Mouse (Mus musculus) regulatory T cell (primary cell): ENCODE measurements around the gene Igf1r.

Experiments used
- in situ Hi-C: fragments of 300-600 bp; cut with MboI, MseI; formaldehyde crosslinking; loops from one replicate; pipeline ENCODE4 v1.15.1; 2025; ENCODE audit warnings: high pct_unique_total_duplicates

The Igf1r gene

GRCm38 (mm10) chr7:67952777-67953700, at the start of gene Igf1r:
Igf1r (plus strand) TSS chr7:67952827.
- in situ Hi-C loops, result loop anchor here (5.0 to 10.0 kb wide), 2 partner anchors 151 to 322 kb away; partner anchors contain the start of gene Fam169b

GRCm38 (mm10) chr7:67906358-67906757, 46.3 kb upstream of the Igf1r start:
- in situ Hi-C loops, result no loop called here

GRCm38 (mm10) chr7:67907786-67908400, 44.7 kb upstream of the Igf1r start:
- in situ Hi-C loops, result no loop called here

DNA sequence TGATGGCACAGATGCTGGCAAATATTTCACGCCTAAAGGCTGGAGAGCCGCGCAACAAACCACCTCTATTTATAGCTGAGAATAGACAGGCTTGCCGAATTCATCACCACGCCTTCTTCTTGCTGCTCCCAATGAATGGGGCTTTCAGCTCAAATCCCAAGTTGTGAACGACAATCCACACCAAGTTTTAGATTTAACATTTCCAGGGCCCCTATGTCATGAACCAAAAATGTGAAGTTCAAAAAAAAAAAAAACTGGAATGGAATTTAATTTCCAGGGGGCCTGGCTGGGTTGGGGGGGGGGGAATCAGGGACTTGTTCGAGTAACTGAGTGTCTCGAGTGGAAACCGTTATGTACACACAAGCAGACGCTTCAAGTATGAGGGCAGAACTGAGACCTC, 42.1 kb upstream of the Igf1r start:
- in situ Hi-C loops, result no loop called here

- in situ Hi-C loops, result no loop called here
Observed at GRCm38 (mm10) chr7:67910947-67911346, 41.7 kb upstream of the Igf1r start.

- in situ Hi-C loops, result no loop called here
Observed at GRCm38 (mm10) chr7:67911841-67912240, 40.8 kb upstream of the Igf1r start.

GRCm38 (mm10) chr7:67916960-67917359, 35.7 kb upstream of the Igf1r start:
- in situ Hi-C loops, result loop anchor here (5.0 kb wide), 1 partner anchor 40 kb away; no protein-coding TSS in a partner anchor

DNA sequence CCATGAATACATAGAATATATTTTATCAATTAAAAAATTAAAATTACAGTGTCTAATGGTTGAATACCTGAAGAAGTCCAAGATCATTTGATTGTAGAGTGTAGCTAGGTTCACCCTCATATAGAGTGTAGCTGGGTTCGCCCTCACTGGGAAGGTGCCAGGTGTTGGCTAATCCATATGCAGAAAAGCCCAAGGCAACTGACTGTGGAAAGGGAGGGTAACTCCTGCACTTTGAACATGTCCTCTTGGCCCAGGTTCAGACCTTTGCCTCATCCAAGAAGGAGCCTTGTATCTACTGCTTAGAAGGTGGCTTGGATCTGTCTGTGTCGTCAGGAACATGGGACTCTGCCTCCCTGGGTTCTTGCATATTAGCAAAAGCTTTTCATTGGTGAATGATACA, 34.9 kb upstream of the Igf1r start:
- in situ Hi-C loops, result loop anchor here (5.0 kb wide), 1 partner anchor 40 kb away; no protein-coding TSS in a partner anchor

- in situ Hi-C loops, result loop anchor here (5.0 kb wide), 1 partner anchor 42 kb away; no protein-coding TSS in a partner anchor
Observed at GRCm38 (mm10) chr7:67919467-67919866, 33.2 kb upstream of the Igf1r start.

GRCm38 (mm10) chr7:67924215-67924614, 28.4 kb upstream of the Igf1r start:
- in situ Hi-C loops, result no loop called here

- in situ Hi-C loops, result no loop called here
Observed at GRCm38 (mm10) chr7:67930132-67930531, 22.5 kb upstream of the Igf1r start.

GRCm38 (mm10) chr7:67936801-67937200, 15.8 kb upstream of the Igf1r start:
- in situ Hi-C loops, result no loop called here

- in situ Hi-C loops, result no loop called here
Observed at GRCm38 (mm10) chr7:67943805-67944204, 8.8 kb upstream of the Igf1r start.

GRCm38 (mm10) chr7:67946901-67947300, 5.7 kb upstream of the Igf1r start:
- in situ Hi-C loops, result loop anchor here (5.0 kb wide), 1 partner anchor 185 kb away; no protein-coding TSS in a partner anchor

- in situ Hi-C loops, result loop anchor here (5.0 to 10.0 kb wide), 2 partner anchors 148 to 324 kb away; partner anchors contain the start of gene Fam169b
Observed at GRCm38 (mm10) chr7:67950346-67950814, 2.2 kb upstream of the Igf1r start.

DNA sequence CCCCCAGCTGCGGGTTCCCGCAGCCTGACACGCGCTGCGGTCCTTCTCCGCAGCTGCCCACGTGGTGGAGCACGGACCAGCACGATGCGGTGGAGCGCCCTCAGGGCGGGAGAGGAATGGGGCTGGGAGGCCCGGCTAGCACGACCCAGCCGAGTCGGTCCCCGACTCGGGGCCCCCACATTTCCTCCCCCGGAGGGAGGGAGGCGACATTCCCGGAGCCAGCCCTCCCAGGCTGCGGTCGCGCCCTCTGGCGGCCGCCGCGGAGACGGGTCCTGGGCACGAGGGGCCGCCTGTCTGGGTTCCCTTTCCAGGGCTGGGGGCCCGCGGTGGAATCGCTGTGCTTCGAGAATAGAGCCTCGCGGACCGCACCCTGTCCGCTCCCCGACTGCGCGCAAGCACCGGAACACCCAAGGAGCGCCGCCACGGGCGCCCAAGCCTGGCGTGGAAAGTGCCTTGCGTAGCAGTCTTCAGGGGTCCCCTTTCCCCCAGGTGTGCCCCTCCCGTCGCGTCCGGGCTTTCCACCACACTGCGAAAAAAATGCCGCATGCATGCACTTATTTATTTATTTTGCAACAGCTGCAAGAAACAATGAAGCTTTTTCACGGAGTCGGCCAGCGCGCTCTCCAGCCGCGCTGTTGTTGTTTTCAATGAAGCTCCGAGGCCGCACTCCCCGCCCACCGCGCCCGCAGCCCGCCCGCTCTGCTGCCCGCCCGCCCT, 1.7 kb upstream of the Igf1r start:
- in situ Hi-C loops, result loop anchor here (5.0 to 10.0 kb wide), 2 partner anchors 149 to 324 kb away; partner anchors contain the start of gene Fam169b

- in situ Hi-C loops, result loop anchor here (5.0 to 10.0 kb wide), 2 partner anchors 149 to 323 kb away; partner anchors contain the start of gene Fam169b
Observed at GRCm38 (mm10) chr7:67951532-67952035, 1.0 kb upstream of the Igf1r start.

- in situ Hi-C loops, result loop anchor here (5.0 to 10.0 kb wide), 2 partner anchors 150 to 323 kb away; partner anchors contain the start of gene Fam169b
Observed at GRCm38 (mm10) chr7:67952036-67952681, 468 bp upstream of the Igf1r start.

GRCm38 (mm10) chr7:67953764-67954242, 1.2 kb downstream of the Igf1r start:
- in situ Hi-C loops, result loop anchor here (5.0 to 10.0 kb wide), 2 partner anchors 152 to 321 kb away; partner anchors contain the start of gene Fam169b

- in situ Hi-C loops, result loop anchor here (5.0 to 10.0 kb wide), 2 partner anchors 152 to 320 kb away; partner anchors contain the start of gene Fam169b
Observed at GRCm38 (mm10) chr7:67954591-67955185, 2.1 kb downstream of the Igf1r start.
